Mouse (Mus musculus) heart, embryonic 10.5 days (tissue): Measurements from ENCODE around the gene Ankrd10. TPM values are rescaled to one million over a fixed set of nuclear protein-coding genes. Genes with fewer than 3 reads are reported as not detected.
A peak's percentile ranks its signal among the peaks of the same experiment; 100 is the strongest.

Experiments used
- DNase-seq: peaks from one replicate; pipeline ENCODE4 v3.0.0-alpha.2; 2017; ENCODE audit warnings: low spot score
- H3K27ac ChIP-seq: fragments of 300-500 bp; sonication (generic); 2 replicates; pipeline ENCODE4 v1.5.1; 2016; ENCODE audit warnings: mild to moderate bottlenecking
- H3K27me3 ChIP-seq: fragments of 300-500 bp; sonication (generic); 2 replicates; pipeline ENCODE4 v1.6.1; 2016; ENCODE audit warnings: mild to moderate bottlenecking; ENCODE audit not compliant: poor library complexity, insufficient read depth, severe bottlenecking
- H3K36me3 ChIP-seq: fragments of 300-500 bp; sonication (generic); 2 replicates; pipeline ENCODE4 v1.6.1; 2016; ENCODE audit warnings: mild to moderate bottlenecking, moderate library complexity
- H3K4me1 ChIP-seq: fragments of 300-500 bp; sonication (generic); 2 replicates; pipeline ENCODE4 v1.6.1; 2016; ENCODE audit warnings: mild to moderate bottlenecking
- H3K4me3 ChIP-seq: fragments of 300-500 bp; sonication (generic); 2 replicates; pipeline ENCODE4 v1.5.1; 2016; ENCODE audit warnings: mild to moderate bottlenecking, moderate library complexity
- H3K9me3 ChIP-seq: fragments of 300-500 bp; sonication (generic); 2 replicates; pipeline ENCODE4 v1.6.1; 2016; ENCODE audit warnings: mild to moderate bottlenecking, moderate library complexity
- WGBS: fragments of 180-500 bp; shearing (Covaris S2); methylation state at CpG from one replicate; pipeline ENCODE4 v1.1.7; 2016; 5-methylcytosine and 5-hydroxymethylcytosine counted together
- polyA plus RNA-seq: library from polyadenylated mRNA; unstranded; fragments of >200 nt; fragmentation: Nextera tagmentation; extraction: Ambion mirVana; gene quantifications from 2 replicates; pipeline ENCODE4 v1.2.1, GENCODE M21; 2016

Gene Ankrd10
- polyA plus RNA-seq, 1 experiment from 2014 or later = 91.2 TPM

GRCm38 (mm10) chr8:11633414-11633813 lies 2.1 kb downstream of the Ankrd10 start:
- peaks cover 44% of the 10 kb centered on the region for H3K4me1 ChIP-seq
- peaks cover 40% of the 10 kb centered on the region for H3K36me3 ChIP-seq
- H3K4me3 ChIP-seq = peak overlapping the region; percentile 93
- WGBS = 60% methylated on average over 7 of the region's 7 CpGs
- no peak for DNase-seq
- H3K27ac ChIP-seq = no peak overlapping the region; the same call in 1 of the 2 replicates
- H3K9me3 ChIP-seq = no peaks in the 10 kb centered on the region
- H3K27me3 ChIP-seq = no peaks in the 10 kb centered on the region

- peaks cover 44% of the 10 kb centered on the region for H3K4me1 ChIP-seq
- H3K9me3 ChIP-seq = no peaks in the 10 kb centered on the region
- H3K27ac ChIP-seq = no peak overlapping the region
- H3K36me3 ChIP-seq = peaks cover 50% of the 10 kb centered on the region
- no peaks in the 10 kb centered on the region for H3K27me3 ChIP-seq
- WGBS = 19% methylated on average over 2 of the region's 2 CpGs
- 0 out of 2 replicates have a peak overlapping the region, but pooled peaks have one; percentile 6 for H3K4me3 ChIP-seq
- no peak for DNase-seq
Observed at GRCm38 (mm10) chr8:11632406-11632805, 3.2 kb downstream of the Ankrd10 start.

- Histone ChIP-seq H3K27me3 (no peaks in the 10 kb centered on the region), H3K36me3 (peaks cover 74% of the 10 kb centered on the region), H3K4me1 (peaks cover 26% of the 10 kb centered on the region), H3K9me3 (no peaks in the 10 kb centered on the region), H3K4me3 (no peak overlapping the region), H3K27ac (no peak overlapping the region)
- WGBS = 75% methylated on average over 5 of the region's 5 CpGs
- DNase-seq = no peak
Observed at GRCm38 (mm10) chr8:11629206-11629605, 6.4 kb downstream of the Ankrd10 start.

- Histone ChIP-seq H3K36me3 (peaks cover 77% of the 10 kb centered on the region), H3K9me3 (no peaks in the 10 kb centered on the region), H3K4me3 (no peak overlapping the region), H3K27ac (no peak overlapping the region), H3K4me1 (peaks cover 21% of the 10 kb centered on the region), H3K27me3 (no peaks in the 10 kb centered on the region)
- 84% methylated on average over 7 of the region's 7 CpGs for WGBS
- DNase-seq = no peak
Observed at GRCm38 (mm10) chr8:11628506-11629132, 6.9 kb downstream of the Ankrd10 start.

GRCm38 (mm10) chr8:11627717-11628116 lies 7.8 kb downstream of the Ankrd10 start:
- no peak for DNase-seq
- H3K9me3 ChIP-seq = no peaks in the 10 kb centered on the region
- peaks cover 12% of the 10 kb centered on the region for H3K4me1 ChIP-seq
- no peak overlapping the region for H3K27ac ChIP-seq
- WGBS = 89% methylated on average over 9 of the region's 9 CpGs
- H3K27me3 ChIP-seq = no peaks in the 10 kb centered on the region
- no peak overlapping the region for H3K4me3 ChIP-seq
- peaks cover 83% of the 10 kb centered on the region for H3K36me3 ChIP-seq

GRCm38 (mm10) chr8:11625084-11625483 lies 10.5 kb downstream of the Ankrd10 start:
- H3K4me3 ChIP-seq = no peak overlapping the region
- WGBS = 71% methylated on average over 4 of the region's 4 CpGs
- H3K9me3 ChIP-seq = no peaks in the 10 kb centered on the region
- H3K27me3 ChIP-seq = no peaks in the 10 kb centered on the region
- peaks cover 79% of the 10 kb centered on the region for H3K36me3 ChIP-seq
- H3K4me1 ChIP-seq = no peaks in the 10 kb centered on the region; the same call in 1 of the 2 replicates
- no peak overlapping the region for H3K27ac ChIP-seq
- no peak for DNase-seq

- H3K9me3 ChIP-seq = no peaks in the 10 kb centered on the region
- no peak for DNase-seq
- WGBS = 85% methylated on average over 3 of the region's 3 CpGs
- no peak overlapping the region for H3K27ac ChIP-seq
- no peaks in the 10 kb centered on the region for H3K4me1 ChIP-seq
- no peaks in the 10 kb centered on the region for H3K27me3 ChIP-seq
- H3K4me3 ChIP-seq = no peak overlapping the region
- H3K36me3 ChIP-seq = peaks cover 85% of the 10 kb centered on the region
Observed at GRCm38 (mm10) chr8:11619091-11619490, 16.5 kb downstream of the Ankrd10 start.

GRCm38 (mm10) chr8:11618063-11618462 lies 17.5 kb downstream of the Ankrd10 start:
- WGBS = 86% methylated on average over 2 of the region's 2 CpGs
- no peak for DNase-seq
- H3K27me3 ChIP-seq = no peaks in the 10 kb centered on the region
- H3K9me3 ChIP-seq = no peaks in the 10 kb centered on the region
- no peaks in the 10 kb centered on the region for H3K4me1 ChIP-seq
- H3K36me3 ChIP-seq = peaks cover 85% of the 10 kb centered on the region
- H3K4me3 ChIP-seq = no peak overlapping the region
- no peak overlapping the region for H3K27ac ChIP-seq

GRCm38 (mm10) chr8:11616294-11616693 lies 19.3 kb downstream of the Ankrd10 start:
- Histone ChIP-seq H3K36me3 (peaks cover 92% of the 10 kb centered on the region), H3K27ac (no peak overlapping the region), H3K9me3 (no peaks in the 10 kb centered on the region), H3K4me1 (no peaks in the 10 kb centered on the region), H3K4me3 (no peak overlapping the region), H3K27me3 (no peaks in the 10 kb centered on the region)
- DNase-seq = no peak
- WGBS = 29% methylated on average over 1 of the region's 1 CpGs

- peaks cover 91% of the 10 kb centered on the region for H3K36me3 ChIP-seq
- 86% methylated on average over 6 of the region's 6 CpGs for WGBS
Observed at GRCm38 (mm10) chr8:11614126-11614835, 21.3 kb downstream of the Ankrd10 start.

GRCm38 (mm10) chr8:11608848-11609247 lies 26.7 kb downstream of the Ankrd10 start:
- WGBS = 93% methylated on average over 9 of the region's 9 CpGs
- DNase-seq = no peak
- Histone ChIP-seq H3K27ac (no peak overlapping the region), H3K27me3 (no peaks in the 10 kb centered on the region), H3K36me3 (peaks cover 77% of the 10 kb centered on the region), H3K9me3 (no peaks in the 10 kb centered on the region), H3K4me3 (no peak overlapping the region), H3K4me1 (no peaks in the 10 kb centered on the region)

More at GRCm38 (mm10) chr8:11614126-11614835, 21.3 kb downstream of the Ankrd10 start:
- H3K27ac ChIP-seq = no peak overlapping the region
- H3K9me3 ChIP-seq = no peaks in the 10 kb centered on the region
- no peaks in the 10 kb centered on the region for H3K27me3 ChIP-seq
- no peak overlapping the region for H3K4me3 ChIP-seq
- no peak for DNase-seq
- H3K4me1 ChIP-seq = no peaks in the 10 kb centered on the region

GRCm38 (mm10) chr8:11602006-11602680 lies 33.4 kb downstream of the Ankrd10 start:
- peak; percentile 84 for DNase-seq
- Histone ChIP-seq H3K4me3 (no peak overlapping the region), H3K27me3 (no peaks in the 10 kb centered on the region), H3K4me1 (no peaks in the 10 kb centered on the region), H3K27ac (no peak overlapping the region), H3K36me3 (peaks cover 14% of the 10 kb centered on the region), H3K9me3 (peaks cover 3% of the 10 kb centered on the region; the same call in 1 of the 2 replicates)
- WGBS = 42% methylated on average over 14 of the region's 14 CpGs
